Mouse (Mus musculus) c-Kit-positive CD71-positive TER-119-positive erythroid progenitor cells, embryonic 14.5 days (primary cell): ENCODE measurements around the gene Sema3g.

Experiments used
- DNase-seq: peaks from one replicate; pipeline ENCODE4 v3.0.0-alpha.2; 2013; ENCODE audit warnings: low spot score

Gene Sema3g

DNA sequence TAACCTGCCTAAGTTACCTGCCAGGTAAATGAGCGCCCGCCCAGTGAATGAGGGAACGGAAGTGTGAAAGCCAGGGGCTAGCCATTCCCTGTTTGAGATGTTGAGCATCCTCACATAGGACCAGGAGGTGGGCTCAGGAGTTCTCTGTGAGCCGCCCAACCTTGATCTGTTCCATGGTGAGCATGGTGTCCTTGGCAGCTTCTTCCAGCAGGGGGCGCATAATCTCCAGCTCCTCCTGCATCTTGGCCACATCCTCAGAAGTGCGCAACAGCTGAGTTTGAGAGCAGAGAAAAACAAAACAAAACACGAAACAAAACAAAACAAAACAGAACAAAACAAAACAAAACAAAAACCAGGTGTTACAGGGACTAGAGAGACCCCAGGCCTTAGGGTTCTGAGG lies 54.5 kb downstream of the Sema3g start:
- DNase-seq = peak; percentile 75
